Mouse (Mus musculus) cerebellum, adult 2 months (tissue): ENCODE results near the gene 0610030E20Rik.

Source experiments
- CTCF ChIP-seq: fragments of 200-500 bp; IDR thresholded peaks from 2 replicates; pipeline ENCODE4 v1.5.1; 2011; ENCODE audit warnings: low read depth, mild to moderate bottlenecking, control low read depth, low read length, moderate library complexity, borderline replicate concordance; ENCODE audit not compliant: insufficient read depth
- POLR2A ChIP-seq: fragments of 200-500 bp; IDR thresholded peaks from 2 replicates; pipeline ENCODE4 v1.6.1; 2011; ENCODE audit warnings: low read length, control low read depth, borderline replicate concordance; ENCODE audit not compliant: insufficient read depth

DNA sequence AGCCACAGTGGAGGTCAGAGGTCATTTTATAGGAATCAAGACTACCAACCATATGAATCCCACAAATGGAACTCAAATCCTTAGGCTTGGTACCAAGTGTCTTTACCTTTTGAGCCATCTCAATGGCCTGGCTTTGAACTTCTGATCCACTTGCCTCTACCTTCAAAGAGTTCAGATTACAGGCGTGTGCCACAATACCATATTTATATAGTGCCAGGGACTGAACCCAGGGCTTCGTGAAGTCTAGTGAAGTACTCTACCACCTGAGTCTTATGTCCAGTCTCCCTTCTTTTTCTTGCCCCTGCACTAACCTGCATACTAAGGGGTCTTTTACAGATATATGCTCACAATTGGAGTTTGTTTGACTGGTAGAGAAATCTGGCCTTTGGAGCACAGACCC, 39.4 kb downstream of the 0610030E20Rik start:
- TF ChIP-seq CTCF, result no peak
- TF ChIP-seq POLR2A, result no peak
